Mouse (Mus musculus): ENCODE data around the gene Prelp. TPM values are rescaled to one million over a fixed set of nuclear protein-coding genes. Genes with fewer than 3 reads are reported as not detected.
A peak's percentile ranks its signal among the peaks of the same experiment; 100 is the strongest.

Prelp gene
- polyA plus RNA-seq, 1 experiment: 2.3 TPM

- no peak overlapping the region for H3ac ChIP-seq (ENCODE audit: control insufficient read depth, insufficient read length)
- H3K27me3 ChIP-seq (ENCODE audit: control insufficient read depth, insufficient read depth, insufficient read length): no peaks in the 10 kb centered on the region
These were observed 34.2 kb downstream of the Prelp start for GRCm38 (mm10) chr1:133887044-133887443.

GRCm38 (mm10) chr1:133886431-133886830 lies 34.8 kb downstream of the Prelp start:
- no peaks in the 10 kb centered on the region for H3K36me3 ChIP-seq (ENCODE audit: control insufficient read depth, insufficient read depth)
- no peak overlapping the region for H3K4me3 ChIP-seq
- H3K79me2 ChIP-seq (ENCODE audit: control insufficient read depth, insufficient read depth): no peaks in the 10 kb centered on the region
- peak overlapping the region; percentile 24 for H3K4me2 ChIP-seq (ENCODE audit: low read depth)
- TF ChIP-seq CEBPB (IDR thresholded peaks at IDR 0.05; ENCODE audit: insufficient read depth, poor library complexity, severe bottlenecking): 0 out of 2 replicates have a peak, but pooled peaks have one; percentile 21
- no peak for TF ChIP-seq SRF (IDR thresholded peaks at IDR 0.05; ENCODE audit: control insufficient read depth, insufficient read length, low read depth)
- H3ac ChIP-seq (ENCODE audit: control insufficient read depth, insufficient read length): no peak overlapping the region
- H3K27me3 ChIP-seq (ENCODE audit: control insufficient read depth, insufficient read depth, insufficient read length): no peaks in the 10 kb centered on the region

More at GRCm38 (mm10) chr1:133887044-133887443, 34.2 kb downstream of the Prelp start:
- Histone ChIP-seq H3K79me2 (ENCODE audit: control insufficient read depth, insufficient read depth) (no peaks in the 10 kb centered on the region), H3K4me3 (no peak overlapping the region), H3K4me2 (ENCODE audit: low read depth) (no peak overlapping the region), H3K36me3 (ENCODE audit: control insufficient read depth, insufficient read depth) (no peaks in the 10 kb centered on the region)
- no peak for TF ChIP-seq MYOD1 (IDR thresholded peaks at IDR 0.05; ENCODE audit: control insufficient read depth in 1 of 3, insufficient read length in 2 of 3, low read depth in 2 of 3)
- no peak for TF ChIP-seq POLR2A (IDR thresholded peaks at IDR 0.05; ENCODE audit: insufficient read length, low read depth)
- TF ChIP-seq TCF3 (IDR thresholded peaks at IDR 0.05; ENCODE audit: insufficient read length, low read depth): no peak
- TF ChIP-seq SRF (IDR thresholded peaks at IDR 0.05; ENCODE audit: control insufficient read depth, insufficient read length, low read depth): no peak
- TF ChIP-seq TCF12 (IDR thresholded peaks at IDR 0.05; ENCODE audit: insufficient read depth, poor library complexity, severe bottlenecking): no peak
- TF ChIP-seq POLR2AphosphoS2 (IDR thresholded peaks at IDR 0.05; ENCODE audit: insufficient read length, low read depth): no peak
- TF ChIP-seq REST (IDR thresholded peaks at IDR 0.05; ENCODE audit: insufficient read depth, insufficient read length): no peak
- no peak for TF ChIP-seq MYOG (IDR thresholded peaks at IDR 0.05; ENCODE audit: control insufficient read depth in 1 of 3, insufficient read depth in 1 of 3, insufficient read length in 2 of 3, low read depth in 2 of 3)
- TF ChIP-seq CEBPB (IDR thresholded peaks at IDR 0.05; ENCODE audit: insufficient read depth, poor library complexity, severe bottlenecking): no peak
- TF ChIP-seq MAX (IDR thresholded peaks at IDR 0.05; ENCODE audit: low read depth): no peak
- no peak for TF ChIP-seq E2F4 (IDR thresholded peaks at IDR 0.05; ENCODE audit: insufficient read depth)
- no peak for TF ChIP-seq USF1 (IDR thresholded peaks at IDR 0.05; ENCODE audit: low read depth)

GRCm38 (mm10) chr1:133885811-133886210 lies 35.4 kb downstream of the Prelp start:
- no peak overlapping the region for H3ac ChIP-seq (ENCODE audit: control insufficient read depth, insufficient read length)
- H3K27me3 ChIP-seq (ENCODE audit: control insufficient read depth, insufficient read depth, insufficient read length): no peaks in the 10 kb centered on the region
- H3K4me3 ChIP-seq: no peak overlapping the region
- H3K36me3 ChIP-seq (ENCODE audit: control insufficient read depth, insufficient read depth): no peaks in the 10 kb centered on the region
- H3K79me2 ChIP-seq (ENCODE audit: control insufficient read depth, insufficient read depth): no peaks in the 10 kb centered on the region
- H3K4me2 ChIP-seq (ENCODE audit: low read depth): no peak overlapping the region
- TF ChIP-seq MYOD1 (IDR thresholded peaks at IDR 0.05; ENCODE audit: control insufficient read depth in 1 of 3, insufficient read length in 2 of 3, low read depth in 2 of 3): no peak
- no peak for TF ChIP-seq TCF12 (IDR thresholded peaks at IDR 0.05; ENCODE audit: insufficient read depth, poor library complexity, severe bottlenecking)
- TF ChIP-seq E2F4 (IDR thresholded peaks at IDR 0.05; ENCODE audit: insufficient read depth): no peak
- TF ChIP-seq POLR2AphosphoS2 (IDR thresholded peaks at IDR 0.05; ENCODE audit: insufficient read length, low read depth): no peak
- no peak for TF ChIP-seq REST (IDR thresholded peaks at IDR 0.05; ENCODE audit: insufficient read depth, insufficient read length)
- TF ChIP-seq POLR2A (IDR thresholded peaks at IDR 0.05; ENCODE audit: insufficient read length, low read depth): no peak
- TF ChIP-seq USF1 (IDR thresholded peaks at IDR 0.05; ENCODE audit: low read depth): no peak
- TF ChIP-seq MYOG (IDR thresholded peaks at IDR 0.05; ENCODE audit: control insufficient read depth in 1 of 3, insufficient read depth in 1 of 3, insufficient read length in 2 of 3, low read depth in 2 of 3): no peak
- no peak for TF ChIP-seq SRF (IDR thresholded peaks at IDR 0.05; ENCODE audit: control insufficient read depth, insufficient read length, low read depth)
- TF ChIP-seq CEBPB (IDR thresholded peaks at IDR 0.05; ENCODE audit: insufficient read depth, poor library complexity, severe bottlenecking): no peak
- no peak for TF ChIP-seq MAX (IDR thresholded peaks at IDR 0.05; ENCODE audit: low read depth)
- no peak for TF ChIP-seq TCF3 (IDR thresholded peaks at IDR 0.05; ENCODE audit: insufficient read length, low read depth)

GRCm38 (mm10) chr1:133884746-133885145 lies 36.5 kb downstream of the Prelp start:
- Histone ChIP-seq H3K36me3 (ENCODE audit: control insufficient read depth, insufficient read depth) (no peaks in the 10 kb centered on the region), H3K4me3 (no peak overlapping the region), H3K4me2 (ENCODE audit: low read depth) (no peak overlapping the region), H3K79me2 (ENCODE audit: control insufficient read depth, insufficient read depth) (no peaks in the 10 kb centered on the region), H3ac (ENCODE audit: control insufficient read depth, insufficient read length) (no peak overlapping the region), H3K27me3 (ENCODE audit: control insufficient read depth, insufficient read depth, insufficient read length) (no peaks in the 10 kb centered on the region)
- TF ChIP-seq POLR2A (IDR thresholded peaks at IDR 0.05; ENCODE audit: insufficient read length, low read depth) (no peak), E2F4 (IDR thresholded peaks at IDR 0.05; ENCODE audit: insufficient read depth) (no peak), MAX (IDR thresholded peaks at IDR 0.05; ENCODE audit: low read depth) (no peak), CEBPB (IDR thresholded peaks at IDR 0.05; ENCODE audit: insufficient read depth, poor library complexity, severe bottlenecking) (no peak), MYOG (IDR thresholded peaks at IDR 0.05; ENCODE audit: control insufficient read depth in 1 of 3, insufficient read depth in 1 of 3, insufficient read length in 2 of 3, low read depth in 2 of 3) (no peak), MYOD1 (IDR thresholded peaks at IDR 0.05; ENCODE audit: control insufficient read depth in 1 of 3, insufficient read length in 2 of 3, low read depth in 2 of 3) (no peak), USF1 (IDR thresholded peaks at IDR 0.05; ENCODE audit: low read depth) (no peak), TCF3 (IDR thresholded peaks at IDR 0.05; ENCODE audit: insufficient read length, low read depth) (no peak), SRF (IDR thresholded peaks at IDR 0.05; ENCODE audit: control insufficient read depth, insufficient read length, low read depth) (no peak), POLR2AphosphoS2 (IDR thresholded peaks at IDR 0.05; ENCODE audit: insufficient read length, low read depth) (no peak)

GRCm38 (mm10) chr1:133884090-133884489 lies 37.1 kb downstream of the Prelp start:
- Histone ChIP-seq H3K4me3 (no peak overlapping the region), H3K36me3 (ENCODE audit: control insufficient read depth, insufficient read depth) (no peaks in the 10 kb centered on the region), H3K4me2 (ENCODE audit: low read depth) (no peak overlapping the region), H3ac (ENCODE audit: control insufficient read depth, insufficient read length) (no peak overlapping the region), H3K79me2 (ENCODE audit: control insufficient read depth, insufficient read depth) (no peaks in the 10 kb centered on the region), H3K27me3 (ENCODE audit: control insufficient read depth, insufficient read depth, insufficient read length) (no peaks in the 10 kb centered on the region)
- TF ChIP-seq POLR2A (IDR thresholded peaks at IDR 0.05; ENCODE audit: insufficient read length, low read depth) (no peak), USF1 (IDR thresholded peaks at IDR 0.05; ENCODE audit: low read depth) (no peak), POLR2AphosphoS2 (IDR thresholded peaks at IDR 0.05; ENCODE audit: insufficient read length, low read depth) (no peak), E2F4 (IDR thresholded peaks at IDR 0.05; ENCODE audit: insufficient read depth) (no peak), CEBPB (IDR thresholded peaks at IDR 0.05; ENCODE audit: insufficient read depth, poor library complexity, severe bottlenecking) (no peak), REST (IDR thresholded peaks at IDR 0.05; ENCODE audit: insufficient read depth, insufficient read length) (no peak), SRF (IDR thresholded peaks at IDR 0.05; ENCODE audit: control insufficient read depth, insufficient read length, low read depth) (no peak)
